Mouse (Mus musculus) hindbrain, embryonic 16.5 days (tissue): ENCODE measurements around the gene Pkd1. TPM values are rescaled to one million over a fixed set of nuclear protein-coding genes. Genes with fewer than 3 reads are reported as not detected.

Experiments used
- ATAC-seq: fragments of 200-750 bp; cut with Nextera tagmentation; 2 replicates; pipeline ENCODE4 v1.8.0; 2017; ENCODE audit warnings: moderate TSS enrichment, moderate library complexity
- H3K27ac ChIP-seq: fragments of 300-500 bp; sonication (generic); 2 replicates; pipeline ENCODE4 v1.5.1; 2014; ENCODE audit warnings: low read depth, mild to moderate bottlenecking, control low read depth, low read length, moderate library complexity
- H3K27me3 ChIP-seq: fragments of 300-500 bp; sonication (generic); replicated peaks from 2 replicates; pipeline ENCODE4 v1.6.1; 2014; ENCODE audit warnings: low read length; ENCODE audit not compliant: control insufficient read depth, insufficient read depth
- H3K36me3 ChIP-seq: fragments of 300-500 bp; sonication (generic); 2 replicates; pipeline ENCODE4 v1.6.1; 2014; ENCODE audit warnings: mild to moderate bottlenecking, low read length, moderate library complexity, mixed read lengths; ENCODE audit not compliant: control insufficient read depth, insufficient read depth
- H3K4me1 ChIP-seq: fragments of 300-500 bp; sonication (generic); 2 replicates; pipeline ENCODE4 v1.6.1; 2014; ENCODE audit warnings: low read depth, low read length; ENCODE audit not compliant: control insufficient read depth, insufficient read depth
- H3K4me2 ChIP-seq: fragments of 300-500 bp; sonication (generic); 2 replicates; pipeline ENCODE4 v1.6.1; 2014; ENCODE audit warnings: mild to moderate bottlenecking, low read length, control low read depth, moderate library complexity
- H3K4me3 ChIP-seq: fragments of 300-500 bp; sonication (generic); 2 replicates; pipeline ENCODE4 v1.5.1; 2014; ENCODE audit warnings: mild to moderate bottlenecking, low read length, control low read depth, moderate library complexity
- H3K9ac ChIP-seq: fragments of 300-500 bp; sonication (generic); 2 replicates; pipeline ENCODE4 v1.6.1; 2014; ENCODE audit warnings: low read depth, mild to moderate bottlenecking, control low read depth, low read length, moderate library complexity
- H3K9me3 ChIP-seq: fragments of 300-500 bp; sonication (generic); 2 replicates; pipeline ENCODE4 v1.6.1; 2014; ENCODE audit warnings: mild to moderate bottlenecking, low read length, moderate library complexity; ENCODE audit not compliant: control insufficient read depth
- WGBS: fragments of 180-500 bp; shearing (Covaris S2); extraction: QIAGEN DNeasy Blood & Tissue Kit; methylation state at CpG from one replicate; pipeline ENCODE4 v1.1.7; 2014; 5-methylcytosine and 5-hydroxymethylcytosine counted together
- polyA plus RNA-seq: library from polyadenylated mRNA; unstranded; fragments of >200 nt; fragmentation: Nextera tagmentation; extraction: Ambion mirVana; gene quantifications from 2 replicates; pipeline ENCODE4 v1.2.1, GENCODE M21; 2015

Gene Pkd1
- polyA plus RNA-seq, 1 experiment from 2014 or later = 26.8 TPM

DNA sequence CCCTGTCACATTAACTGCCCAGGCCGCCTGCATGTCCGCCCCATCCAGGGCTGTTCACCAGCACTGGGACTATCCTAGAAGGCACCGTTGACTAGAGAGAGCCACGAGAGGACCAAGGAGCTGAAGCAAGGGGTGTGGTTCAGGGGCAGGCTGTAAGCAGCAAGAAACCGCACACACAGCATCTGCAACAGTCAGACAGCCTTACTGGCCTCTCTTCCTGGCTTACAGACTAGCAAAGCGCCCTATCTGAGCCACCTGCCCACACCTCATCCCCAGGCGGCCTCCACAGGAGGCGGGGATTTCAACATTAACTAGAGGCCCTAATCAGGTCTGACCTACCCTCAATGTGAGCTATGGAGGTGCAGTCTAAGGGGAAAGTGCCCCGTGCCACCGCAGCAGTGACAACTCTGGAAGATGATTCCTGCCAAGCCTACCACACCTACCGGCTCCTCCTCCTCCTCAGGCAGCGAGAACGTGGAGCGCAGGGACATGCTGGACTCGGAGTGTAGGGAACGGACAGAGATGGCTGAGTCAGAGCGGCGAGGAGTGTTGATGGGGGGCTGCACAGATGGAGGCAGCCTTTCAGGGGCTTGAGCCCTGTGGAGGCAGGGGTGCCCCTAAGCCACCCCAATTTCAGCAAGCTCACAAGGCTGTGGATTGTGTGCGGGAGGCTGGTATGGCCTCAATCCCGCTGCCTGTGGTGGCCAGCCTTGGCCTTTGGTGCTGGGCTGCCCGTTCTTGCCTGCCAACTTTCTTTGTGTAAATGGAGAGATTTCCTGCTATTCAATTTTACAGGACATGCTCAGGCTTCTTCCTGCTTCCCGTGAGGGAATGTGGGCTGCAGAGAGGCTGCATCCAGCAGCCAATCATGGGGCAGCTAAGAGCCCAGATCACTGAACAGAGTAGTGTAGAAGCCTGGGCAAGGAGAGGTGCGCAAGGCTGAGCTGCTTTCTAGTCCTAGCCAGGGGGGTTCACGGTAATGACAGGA, 35.1 kb upstream of the Pkd1 start:
- H3K27ac ChIP-seq = no peak overlapping the region; the same call in 1 of the 2 replicates
- H3K27me3 ChIP-seq = no peaks in the 10 kb centered on the region
- 86% methylated on average over 23 of the region's 24 CpGs for WGBS
- H3K4me1 ChIP-seq = no peaks in the 10 kb centered on the region; the same call in 1 of the 2 replicates
- peaks cover 29% of the 10 kb centered on the region for H3K36me3 ChIP-seq
- no peak for ATAC-seq
- H3K9me3 ChIP-seq = no peaks in the 10 kb centered on the region
- peak overlapping the region; percentile 11; the same call in 1 of the 2 replicates for H3K9ac ChIP-seq
- H3K4me3 ChIP-seq = no peak overlapping the region
- no peak overlapping the region for H3K4me2 ChIP-seq

DNA sequence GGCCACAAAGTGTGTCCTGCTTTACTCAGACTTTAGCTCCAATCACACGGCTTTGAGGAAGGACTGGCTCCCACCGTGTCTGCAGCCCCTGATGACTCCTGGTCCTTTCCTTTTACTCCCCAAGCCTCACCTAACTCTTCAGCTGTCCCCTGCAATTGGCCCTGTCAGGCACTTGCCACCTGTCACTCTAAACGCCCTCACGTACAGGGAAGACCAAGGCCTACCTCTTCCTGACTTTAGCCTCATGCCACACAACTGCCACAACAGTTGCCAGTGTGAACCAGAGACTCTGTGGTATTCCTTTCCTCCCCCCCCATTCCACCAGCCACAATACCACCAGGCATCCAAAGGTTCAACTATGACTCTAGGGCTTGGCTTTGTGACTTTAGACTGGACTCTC, 29.2 kb upstream of the Pkd1 start:
- Histone ChIP-seq H3K9ac (no peak overlapping the region), H3K4me2 (no peak overlapping the region), H3K36me3 (peaks cover 17% of the 10 kb centered on the region), H3K9me3 (no peaks in the 10 kb centered on the region), H3K27me3 (no peaks in the 10 kb centered on the region), H3K27ac (no peak overlapping the region), H3K4me1 (peaks cover 4% of the 10 kb centered on the region), H3K4me3 (no peak overlapping the region)
- 90% methylated on average over 4 of the region's 4 CpGs for whole genome bisulfite sequencing
- no peak for ATAC-seq

DNA sequence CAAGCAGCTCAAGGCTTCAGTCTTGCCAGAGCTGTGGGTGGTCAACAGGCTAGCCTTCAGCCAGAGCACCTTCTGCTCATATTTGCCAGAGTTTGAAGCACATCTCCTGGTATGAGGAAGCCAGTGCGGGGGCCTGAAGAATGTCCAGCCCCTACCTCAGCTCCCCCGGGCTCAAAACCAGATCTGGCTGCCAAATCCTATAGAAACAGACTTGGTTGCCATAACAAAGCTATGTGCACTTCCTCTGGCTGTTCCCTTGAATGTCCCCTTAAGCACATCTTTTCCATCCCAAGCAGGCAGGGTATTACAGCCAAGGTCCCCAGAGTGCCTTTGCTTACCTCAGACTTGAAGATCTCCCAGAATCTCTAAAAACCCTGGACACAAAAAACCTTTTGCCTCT, 24.9 kb upstream of the Pkd1 start:
- H3K27me3 ChIP-seq = no peaks in the 10 kb centered on the region
- no peaks in the 10 kb centered on the region; the same call in 1 of the 2 replicates for H3K36me3 ChIP-seq
- WGBS = 82% methylated on average over 2 of the region's 2 CpGs
- H3K4me2 ChIP-seq = no peak overlapping the region
- peaks cover 27% of the 10 kb centered on the region for H3K4me1 ChIP-seq
- no peak for ATAC-seq
- no peak overlapping the region for H3K4me3 ChIP-seq
- H3K9ac ChIP-seq = peak overlapping the region; percentile 13; the same call in 1 of the 2 replicates
- H3K9me3 ChIP-seq = no peaks in the 10 kb centered on the region
- no peak overlapping the region for H3K27ac ChIP-seq

DNA sequence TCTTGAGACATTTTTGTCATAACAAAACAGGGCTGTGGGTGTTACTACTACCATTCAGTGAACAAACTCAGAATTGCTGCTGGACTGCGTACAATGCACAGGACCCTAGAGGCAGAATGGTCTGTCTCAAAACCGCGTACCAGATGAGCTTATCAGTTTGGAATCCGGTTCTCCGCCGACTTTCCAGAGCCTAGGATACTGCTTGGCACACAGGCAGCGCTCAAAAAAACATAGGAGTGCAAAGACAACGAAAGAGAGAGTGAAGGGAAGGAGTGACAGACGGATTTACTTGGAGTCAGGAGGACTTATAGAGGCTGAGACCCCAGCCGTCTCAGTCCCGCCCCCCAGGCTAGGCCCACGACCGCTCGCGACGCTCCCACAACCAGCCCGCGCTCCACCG, 22.3 kb upstream of the Pkd1 start:
- no peaks in the 10 kb centered on the region; the same call in 1 of the 2 replicates for H3K36me3 ChIP-seq
- H3K27ac ChIP-seq = peak overlapping the region; percentile 89
- H3K4me1 ChIP-seq = peaks cover 41% of the 10 kb centered on the region
- no peaks in the 10 kb centered on the region for H3K9me3 ChIP-seq
- WGBS = 0% methylated on average over 9 of the region's 19 CpGs
- peak overlapping the region; percentile 94 for H3K4me3 ChIP-seq
- H3K9ac ChIP-seq = peak overlapping the region; percentile 97
- H3K4me2 ChIP-seq = peak overlapping the region; percentile 80
- H3K27me3 ChIP-seq = no peaks in the 10 kb centered on the region
- ATAC-seq = peak; percentile 40; the same call in 1 of the 2 replicates

DNA sequence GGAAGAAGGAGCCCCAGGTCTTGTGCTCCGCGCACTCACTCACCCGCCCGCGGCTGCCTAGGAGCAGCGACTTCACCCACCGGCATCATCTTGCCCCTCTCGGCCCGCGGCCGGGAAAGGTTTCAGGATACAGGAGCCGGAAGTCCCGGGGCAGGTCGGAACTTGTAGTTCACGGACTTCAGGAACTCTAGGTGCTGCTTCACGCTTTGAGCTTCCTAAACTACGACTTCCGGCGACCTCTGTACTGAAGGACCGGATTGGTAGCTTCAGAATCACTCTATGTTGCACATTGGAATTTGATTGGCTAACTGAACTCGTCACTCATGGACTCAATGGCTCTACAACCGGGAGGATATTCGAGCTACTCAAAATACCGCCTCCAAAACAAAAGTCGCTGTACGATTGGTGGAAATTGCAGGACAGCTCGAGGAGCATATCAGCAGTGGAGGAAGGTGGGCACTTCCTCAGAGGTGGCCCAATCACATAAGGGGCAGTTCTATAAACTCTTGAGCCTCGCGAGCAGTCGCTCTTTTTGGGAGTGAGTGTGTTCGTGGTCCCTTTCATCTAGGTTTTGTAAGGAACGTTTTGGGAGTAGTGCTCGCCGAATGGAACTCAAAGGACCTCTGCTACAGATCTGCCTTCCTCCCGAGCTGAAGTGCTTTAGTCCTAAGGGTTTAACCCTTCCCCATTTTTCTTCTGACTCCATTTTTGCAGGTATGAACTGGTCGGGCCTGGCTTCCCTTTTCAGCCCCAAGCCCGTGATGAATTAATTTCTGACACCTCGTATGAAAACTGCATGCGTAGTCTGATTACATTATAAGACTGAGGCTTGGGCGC, 21.7 kb upstream of the Pkd1 start, which contains the start of gene Traf7:
Gene Traf7, minus strand, starts transcription at position 216 of the 837 bp plus-strand sequence.
- Histone ChIP-seq H3K4me2 (peak within 1 kb of the TSS; percentile 80), H3K4me3 (peak within 1 kb of the TSS; percentile 94), H3K4me1 (peaks cover 47% of the 10 kb centered on the region), H3K9me3 (no peaks in the 10 kb centered on the region), H3K27ac (peak within 1 kb of the TSS; percentile 89), H3K9ac (peak within 1 kb of the TSS; percentile 97), H3K36me3 (no peaks in the 10 kb centered on the region; the same call in 1 of the 2 replicates), H3K27me3 (no peaks in the 10 kb centered on the region)
- ATAC-seq = peak; percentile 98
- under 1% methylated on average over 40 of the region's 40 CpGs for WGBS

DNA sequence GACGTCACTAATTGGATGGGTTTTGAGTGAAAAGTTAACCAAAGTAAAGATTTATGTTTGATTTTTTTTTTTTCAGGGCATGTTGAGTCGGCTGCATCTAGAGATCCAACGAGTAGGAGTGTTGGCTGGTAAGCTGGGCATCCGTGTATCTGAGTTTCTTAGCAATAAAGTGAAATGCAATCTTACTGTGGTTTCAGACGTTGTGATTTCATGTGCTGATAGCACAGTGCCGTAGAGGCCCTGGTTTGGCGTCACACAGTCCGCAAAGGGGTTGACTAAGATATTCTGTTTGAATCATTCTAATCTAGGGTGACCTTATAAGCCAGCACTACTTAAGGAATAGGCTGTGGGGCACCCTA, 21.1 kb upstream of the Pkd1 start:
- peak overlapping the region; percentile 78 for H3K27ac ChIP-seq
- H3K4me3 ChIP-seq = peak overlapping the region; percentile 94
- no peak for ATAC-seq
- H3K9ac ChIP-seq = peak overlapping the region; percentile 70
- peak overlapping the region; percentile 71 for H3K4me2 ChIP-seq
- H3K36me3 ChIP-seq = no peaks in the 10 kb centered on the region; the same call in 1 of the 2 replicates
- H3K27me3 ChIP-seq = no peaks in the 10 kb centered on the region
- under 1% methylated on average over 8 of the region's 8 CpGs for WGBS
- H3K4me1 ChIP-seq = peaks cover 51% of the 10 kb centered on the region
- no peaks in the 10 kb centered on the region for H3K9me3 ChIP-seq

DNA sequence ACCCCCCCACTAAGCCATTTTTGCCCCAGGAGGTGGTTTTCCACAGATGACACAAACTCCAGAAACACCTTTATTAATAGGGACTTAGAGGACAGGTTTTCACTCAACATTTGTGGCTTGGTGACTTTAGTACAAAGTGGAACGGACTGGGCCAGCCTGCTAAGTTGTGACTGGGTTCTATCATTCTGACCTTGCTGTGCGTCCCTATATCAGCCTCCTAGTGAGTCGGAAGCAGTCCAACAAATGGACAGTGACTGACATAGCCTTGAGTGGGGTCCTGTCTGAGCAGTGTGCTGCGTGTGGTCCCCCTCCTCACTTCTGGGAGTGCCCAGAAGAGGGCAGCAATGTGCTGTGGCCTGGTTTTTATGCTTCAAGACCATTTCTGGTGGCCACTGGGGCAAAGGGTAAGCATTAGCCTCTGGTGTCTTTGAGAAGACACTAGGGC, 20.6 kb upstream of the Pkd1 start:
- H3K4me3 ChIP-seq = peak overlapping the region; percentile 94
- WGBS = 1% methylated on average over 4 of the region's 4 CpGs
- H3K9me3 ChIP-seq = no peaks in the 10 kb centered on the region
- H3K27ac ChIP-seq = peak overlapping the region; percentile 78; the same call in 1 of the 2 replicates
- no peaks in the 10 kb centered on the region for H3K27me3 ChIP-seq
- ATAC-seq = no peak
- H3K4me2 ChIP-seq = peak overlapping the region; percentile 71
- H3K36me3 ChIP-seq = no peaks in the 10 kb centered on the region; the same call in 1 of the 2 replicates
- H3K9ac ChIP-seq = peak overlapping the region; percentile 70
- peaks cover 51% of the 10 kb centered on the region for H3K4me1 ChIP-seq

DNA sequence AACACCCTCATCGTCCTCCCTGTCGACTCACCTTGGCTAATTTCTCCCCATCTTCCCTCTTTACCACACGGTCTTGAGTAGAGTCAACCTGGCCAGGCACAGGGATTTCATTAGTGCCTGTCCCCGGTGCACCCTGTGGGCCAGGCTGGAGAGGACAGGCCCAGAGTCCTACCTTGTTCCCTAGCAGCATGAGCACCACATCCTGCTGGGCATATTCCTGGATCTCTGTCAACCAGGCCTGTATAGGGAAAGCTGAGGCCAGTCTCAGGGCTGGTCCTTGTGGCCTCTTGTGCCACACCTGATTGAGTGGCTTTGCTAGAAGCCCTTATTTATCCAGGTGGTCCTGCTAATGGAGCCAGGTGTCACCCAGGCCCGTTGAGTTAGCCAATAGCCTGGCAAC, 19.8 kb upstream of the Pkd1 start:
- Histone ChIP-seq H3K27me3 (no peaks in the 10 kb centered on the region), H3K4me3 (peak overlapping the region; percentile 94), H3K4me1 (peaks cover 51% of the 10 kb centered on the region), H3K36me3 (no peaks in the 10 kb centered on the region; the same call in 1 of the 2 replicates), H3K4me2 (peak overlapping the region; percentile 71), H3K9ac (peak overlapping the region; percentile 70), H3K9me3 (no peaks in the 10 kb centered on the region), H3K27ac (no peak overlapping the region)
- 19% methylated on average over 5 of the region's 5 CpGs for WGBS
- ATAC-seq = no peak
